Mouse (Mus musculus): ENCODE measurements around the gene Tnni3. TPM values are rescaled to one million over a fixed set of nuclear protein-coding genes. Genes with fewer than 3 reads are reported as not detected.

Tnni3 gene
- total and polyA plus RNA-seq, 3 experiments = 328 to 353 TPM; not detected in 1

- no peaks in the 10 kb centered on the region for H3K9me3 ChIP-seq (replicated peaks; ENCODE audit: insufficient read depth, low read length)
- peak; percentile 60; the same call in 1 of the 2 replicates for TF ChIP-seq RCOR1 (IDR thresholded peaks at IDR 0.05; ENCODE audit: low read depth, low read length)
- TF ChIP-seq ZC3H11A (IDR thresholded peaks at IDR 0.05; ENCODE audit: low read depth, low read length) = no peak
- no peak for TF ChIP-seq NELFE (IDR thresholded peaks at IDR 0.05; ENCODE audit: low read depth, low read length)
- no peak for TF ChIP-seq ZNF384 (IDR thresholded peaks at IDR 0.05; ENCODE audit: low read depth, low read length)
- no peak for TF ChIP-seq HCFC1 (IDR thresholded peaks at IDR 0.05; ENCODE audit: low read depth, low read length)
- TF ChIP-seq SMC3 (IDR thresholded peaks at IDR 0.05; ENCODE audit: low read depth, low read length) = no peak
- peak; percentile 90 for TF ChIP-seq TAL1 (IDR thresholded peaks at IDR 0.05; ENCODE audit: low read length)
- TF ChIP-seq E2F4 (IDR thresholded peaks at IDR 0.05; ENCODE audit: borderline replicate concordance, low read depth, low read length) = no peak
- TF ChIP-seq EP300 (IDR thresholded peaks at IDR 0.05; ENCODE audit: low read depth in 1 of 2, low read length in 2 of 2) = peak; percentile 72 to 84
- peak; percentile 76 for TF ChIP-seq GATA1 (IDR thresholded peaks at IDR 0.05; ENCODE audit: low read depth, low read length)
- peak; percentile 90 for TF ChIP-seq ETS1 (IDR thresholded peaks at IDR 0.05; ENCODE audit: low read depth, low read length)
- 0 out of 2 replicates have a peak, but pooled peaks have one; percentile 27 for TF ChIP-seq ZMIZ1 (IDR thresholded peaks at IDR 0.05; ENCODE audit: low read depth, low read length)
- no peak for TF ChIP-seq MEF2A (IDR thresholded peaks at IDR 0.05; ENCODE audit: extremely low read depth, insufficient replicate concordance, low read depth, low read length, poor library complexity, severe bottlenecking)
- TF ChIP-seq MAX (IDR thresholded peaks at IDR 0.05; ENCODE audit: low read length) = peak; percentile 51; the same call in 1 of the 2 replicates
- peak; percentile 47; the same call in 1 of the 2 replicates for TF ChIP-seq SIN3A (IDR thresholded peaks at IDR 0.05; ENCODE audit: low read length)
- peak; percentile 86 for TF ChIP-seq TCF12 (IDR thresholded peaks at IDR 0.05; ENCODE audit: low read depth, low read length)
- peak; percentile 74 for DNase-seq (ENCODE audit: low read depth, low spot score)
- no peaks in the 10 kb centered on the region for H3K27me3 ChIP-seq (ENCODE audit: control insufficient read depth in 1 of 2, insufficient read depth in 2 of 2, low read length in 2 of 2)
- H3K9ac ChIP-seq (ENCODE audit: control insufficient read depth, low read depth, low read length, poor library complexity, severe bottlenecking) = peak overlapping the region; percentile 60
- peaks cover 0 to 40% of the 10 kb centered on the region in 2 experiments; a peak in 2 of 4 replicates for H3K36me3 ChIP-seq (ENCODE audit: control insufficient read depth in 1 of 2, insufficient read depth in 2 of 2, low read length in 2 of 2)
- H3K4me3 ChIP-seq (ENCODE audit: control insufficient read depth in 1 of 2, insufficient read depth in 1 of 2, low read depth in 2 of 2, low read length in 2 of 2) = peak overlapping the region; percentile 48 to 71
- no peaks in the 10 kb centered on the region for H3K79me2 ChIP-seq (ENCODE audit: control insufficient read depth, insufficient read depth, low read length, poor library complexity)
- peaks cover 9 to 47% of the 10 kb centered on the region in 2 experiments for H3K4me1 ChIP-seq (ENCODE audit: control insufficient read depth in 1 of 2, insufficient read depth in 2 of 2, low read length in 2 of 2)
- H3K27ac ChIP-seq (ENCODE audit: control insufficient read depth, low read depth, low read length) = peak overlapping the region; percentile 97
Observed at GRCm38 (mm10) chr7:4508739-4509116, 15.3 kb downstream of the Tnni3 start.

- Histone ChIP-seq H3K4me1 (ENCODE audit: control insufficient read depth in 1 of 2, insufficient read depth in 2 of 2, low read length in 2 of 2) (peaks cover 12 to 51% of the 10 kb centered on the region in 2 experiments), H3K79me2 (ENCODE audit: control insufficient read depth, insufficient read depth, low read length, poor library complexity) (no peaks in the 10 kb centered on the region), H3K9me3 (replicated peaks; ENCODE audit: insufficient read depth, low read length) (no peaks in the 10 kb centered on the region), H3K9ac (ENCODE audit: control insufficient read depth, low read depth, low read length, poor library complexity, severe bottlenecking) (peak overlapping the region; percentile 60), H3K36me3 (ENCODE audit: control insufficient read depth in 1 of 2, insufficient read depth in 2 of 2, low read length in 2 of 2) (peaks cover 0 to 44% of the 10 kb centered on the region in 2 experiments; a peak in 2 of 4 replicates), H3K27ac (ENCODE audit: control insufficient read depth, low read depth, low read length) (peak overlapping the region; percentile 97), H3K4me3 (ENCODE audit: control insufficient read depth in 1 of 2, insufficient read depth in 1 of 2, low read depth in 2 of 2, low read length in 2 of 2) (peak overlapping the region; percentile 48 to 71), H3K27me3 (ENCODE audit: control insufficient read depth in 1 of 2, insufficient read depth in 2 of 2, low read length in 2 of 2) (no peaks in the 10 kb centered on the region)
- DNase-seq (ENCODE audit: low read depth, low spot score) = peak; percentile 91
- TF ChIP-seq MEF2A (IDR thresholded peaks at IDR 0.05; ENCODE audit: extremely low read depth, insufficient replicate concordance, low read depth, low read length, poor library complexity, severe bottlenecking) = no peak
- no peak; the same call in 1 of the 2 replicates for TF ChIP-seq MYC (IDR thresholded peaks at IDR 0.05; ENCODE audit: low read depth, low read length)
- no peak for TF ChIP-seq ZNF384 (IDR thresholded peaks at IDR 0.05; ENCODE audit: low read depth, low read length)
- 0 out of 2 replicates have a peak, but pooled peaks have one; percentile 16 for TF ChIP-seq MXI1 (IDR thresholded peaks at IDR 0.05; ENCODE audit: low read depth, low read length)
- TF ChIP-seq MAZ (IDR thresholded peaks at IDR 0.05; ENCODE audit: low read depth, low read length) = no peak
- TF ChIP-seq HCFC1 (IDR thresholded peaks at IDR 0.05; ENCODE audit: low read depth, low read length) = peak; percentile 63; the same call in 1 of the 2 replicates
- TF ChIP-seq NRF1 (IDR thresholded peaks at IDR 0.05; ENCODE audit: insufficient read depth, low read depth, low read length, poor library complexity, severe bottlenecking) = peak; percentile 39; the same call in 1 of the 2 replicates
- TF ChIP-seq ELF1 (IDR thresholded peaks at IDR 0.05; ENCODE audit: low read depth, low read length) = 0 out of 2 replicates have a peak, but pooled peaks have one; percentile 15
- peak; percentile 14; the same call in 1 of the 2 replicates for TF ChIP-seq SIN3A (IDR thresholded peaks at IDR 0.05; ENCODE audit: low read length)
- TF ChIP-seq ZC3H11A (IDR thresholded peaks at IDR 0.05; ENCODE audit: low read depth, low read length) = no peak
- no peak for TF ChIP-seq POLR2AphosphoS5 (IDR thresholded peaks at IDR 0.05; ENCODE audit: borderline replicate concordance, low read depth, low read length)
- peak in 1 of 2 experiments; percentile 21; a peak in 1 of 4 replicates for TF ChIP-seq POLR2A (IDR thresholded peaks at IDR 0.05; ENCODE audit: control insufficient read depth in 1 of 2, insufficient read depth in 1 of 2, low read depth in 1 of 2, low read length in 2 of 2, poor library complexity in 1 of 2)
- 0 out of 2 replicates have a peak, but pooled peaks have one; percentile 17 for TF ChIP-seq SMC3 (IDR thresholded peaks at IDR 0.05; ENCODE audit: low read depth, low read length)
- no peak for TF ChIP-seq MAX (IDR thresholded peaks at IDR 0.05; ENCODE audit: low read length)
- TF ChIP-seq USF2 (IDR thresholded peaks at IDR 0.05; ENCODE audit: borderline replicate concordance in 1 of 2, insufficient read depth in 1 of 2, low read depth in 1 of 2, low read length in 2 of 2) = no peak
- TF ChIP-seq EP300 (IDR thresholded peaks at IDR 0.05; ENCODE audit: low read depth in 1 of 2, low read length in 2 of 2) = 0 out of 4 replicates have a peak, but pooled peaks of 1 of the 2 experiments have one; percentile 7
- peak; percentile 69 to 82 (median 71) for TF ChIP-seq CTCF (IDR thresholded peaks at IDR 0.05 in 2 of 3, conservative IDR thresholded peaks at IDR 0.05 in 1 of 3; ENCODE audit: control insufficient read depth in 1 of 3, insufficient read depth in 1 of 3, low read depth in 2 of 3, low read length in 3 of 3, poor library complexity in 1 of 3, severe bottlenecking in 1 of 3)
Observed at GRCm38 (mm10) chr7:4508062-4508738, 15.8 kb downstream of the Tnni3 start.

All from MEL (cell line).